Mouse (Mus musculus): ENCODE measurements around the gene Tuba3b. TPM values are rescaled to one million over a fixed set of nuclear protein-coding genes. Genes with fewer than 3 reads are reported as not detected.

The Tuba3b gene
- total and polyA plus RNA-seq, 3 experiments = not detected

DNA sequence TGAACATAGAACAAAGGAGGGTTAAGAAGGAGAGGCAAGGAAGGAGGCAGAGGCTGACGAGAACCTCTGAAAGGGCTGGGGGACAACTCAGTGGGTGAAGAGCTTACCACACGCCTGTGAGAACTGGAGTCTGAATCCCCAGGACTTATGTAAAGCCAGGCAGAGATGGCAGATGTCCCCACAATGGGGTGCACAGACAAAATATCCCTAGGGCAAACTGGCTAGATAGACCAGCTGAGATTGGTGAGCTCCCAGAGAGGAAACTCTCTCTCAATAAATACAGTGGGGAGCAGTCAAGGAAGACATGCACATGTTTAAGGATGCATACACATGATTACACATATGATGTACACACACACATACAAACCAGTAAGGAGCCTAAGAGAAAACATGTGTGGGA, 11.4 kb upstream of the Tuba3b start:
- DNase-seq (ENCODE audit: low spot score) (no peak), ATAC-seq (ENCODE audit: extremely low read depth, insufficient number of reproducible peaks, low FRiP score, poor library complexity, severe bottlenecking) (no peak)
- Histone ChIP-seq H3K27me3 (ENCODE audit: insufficient read depth, low read length) (no peaks in the 10 kb centered on the region), H3K9me3 (replicated peaks) (peaks cover 66% of the 10 kb centered on the region), H3K4me1 (ENCODE audit: insufficient read depth, low read depth, low read length) (no peaks in the 10 kb centered on the region), H3K36me3 (replicated peaks) (no peaks in the 10 kb centered on the region), H3K4me3 (ENCODE audit: low read depth, low read length) (no peak overlapping the region)
- TF ChIP-seq POLR2AphosphoS5 (IDR thresholded peaks at IDR 0.05; ENCODE audit: insufficient replicate concordance, low read depth, low read length) (no peak), GATA2 (IDR thresholded peaks at IDR 0.05; ENCODE audit: borderline replicate concordance, low read depth, low read length) (no peak), GATA1 (IDR thresholded peaks at IDR 0.05; ENCODE audit: borderline replicate concordance, low read length) (no peak), TAL1 (conservative IDR thresholded peaks at IDR 0.05; ENCODE audit: low read depth, low read length) (no peak), CTCF (IDR thresholded peaks at IDR 0.05; ENCODE audit: low read depth, low read length) (no peak)

DNA sequence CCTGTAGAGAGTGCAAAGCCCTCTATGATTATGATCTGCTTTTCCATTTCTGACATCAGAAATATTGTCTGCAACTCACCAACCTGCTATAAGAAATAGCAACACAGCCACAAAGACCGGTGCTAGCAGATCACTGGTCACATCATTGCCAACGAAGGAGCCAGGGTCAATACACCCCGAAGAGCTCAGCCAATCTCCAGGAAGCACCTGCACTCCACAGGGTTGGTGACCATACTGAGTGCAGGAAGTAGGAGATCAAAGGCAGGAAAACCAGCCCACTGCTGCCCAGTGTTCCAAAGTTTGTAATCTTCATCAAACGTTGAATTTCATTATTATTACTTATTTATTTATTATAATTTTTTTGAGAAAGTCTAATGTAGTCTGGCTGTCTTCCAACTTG, 10.9 kb upstream of the Tuba3b start:
- DNase-seq (ENCODE audit: low spot score) = no peak
- H3K36me3 ChIP-seq (replicated peaks) = no peaks in the 10 kb centered on the region
- TF ChIP-seq GATA2 (IDR thresholded peaks at IDR 0.05; ENCODE audit: borderline replicate concordance, low read depth, low read length) = no peak
- peaks cover 65% of the 10 kb centered on the region for H3K9me3 ChIP-seq (replicated peaks)
- H3K27me3 ChIP-seq (ENCODE audit: insufficient read depth, low read length) = no peaks in the 10 kb centered on the region
- no peak for ATAC-seq (ENCODE audit: extremely low read depth, insufficient number of reproducible peaks, low FRiP score, poor library complexity, severe bottlenecking)
- H3K4me3 ChIP-seq (ENCODE audit: low read depth, low read length) = no peak overlapping the region
- H3K4me1 ChIP-seq (ENCODE audit: insufficient read depth, low read depth, low read length) = no peaks in the 10 kb centered on the region

DNA sequence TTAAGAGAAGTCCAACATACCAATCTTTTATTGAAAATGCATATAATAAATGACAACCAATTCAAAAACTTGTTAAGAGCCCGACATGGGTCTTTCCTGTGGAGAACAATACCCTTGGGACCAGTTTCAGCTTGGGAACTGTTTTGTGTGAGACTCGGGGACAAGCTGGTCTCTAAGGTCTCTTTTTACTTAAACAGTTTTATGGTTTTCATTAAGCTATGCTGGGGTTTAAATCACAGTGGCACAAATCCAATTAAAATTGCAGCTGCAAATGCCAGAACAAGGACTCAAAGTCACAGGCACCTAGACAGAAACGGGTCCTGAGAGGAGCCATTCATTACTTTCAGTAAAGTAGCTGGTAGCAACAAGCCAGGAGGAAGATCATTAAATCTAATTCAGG, 10.4 kb upstream of the Tuba3b start:
- Histone ChIP-seq H3K27me3 (ENCODE audit: insufficient read depth, low read length) (no peaks in the 10 kb centered on the region), H3K4me1 (ENCODE audit: insufficient read depth, low read depth, low read length) (no peaks in the 10 kb centered on the region), H3K4me3 (ENCODE audit: low read depth, low read length) (no peak overlapping the region), H3K9me3 (replicated peaks) (peaks cover 65% of the 10 kb centered on the region), H3K36me3 (replicated peaks) (no peaks in the 10 kb centered on the region)
- no peak for DNase-seq (ENCODE audit: low spot score)
- no peak for ATAC-seq (ENCODE audit: extremely low read depth, insufficient number of reproducible peaks, low FRiP score, poor library complexity, severe bottlenecking)
- no peak for TF ChIP-seq TAL1 (conservative IDR thresholded peaks at IDR 0.05; ENCODE audit: low read depth, low read length)
- TF ChIP-seq GATA1 (IDR thresholded peaks at IDR 0.05; ENCODE audit: borderline replicate concordance, low read length) = no peak
- TF ChIP-seq GATA2 (IDR thresholded peaks at IDR 0.05; ENCODE audit: borderline replicate concordance, low read depth, low read length) = no peak
- no peak for TF ChIP-seq CTCF (IDR thresholded peaks at IDR 0.05; ENCODE audit: low read depth, low read length)
- TF ChIP-seq POLR2AphosphoS5 (IDR thresholded peaks at IDR 0.05; ENCODE audit: insufficient replicate concordance, low read depth, low read length) = no peak

DNA sequence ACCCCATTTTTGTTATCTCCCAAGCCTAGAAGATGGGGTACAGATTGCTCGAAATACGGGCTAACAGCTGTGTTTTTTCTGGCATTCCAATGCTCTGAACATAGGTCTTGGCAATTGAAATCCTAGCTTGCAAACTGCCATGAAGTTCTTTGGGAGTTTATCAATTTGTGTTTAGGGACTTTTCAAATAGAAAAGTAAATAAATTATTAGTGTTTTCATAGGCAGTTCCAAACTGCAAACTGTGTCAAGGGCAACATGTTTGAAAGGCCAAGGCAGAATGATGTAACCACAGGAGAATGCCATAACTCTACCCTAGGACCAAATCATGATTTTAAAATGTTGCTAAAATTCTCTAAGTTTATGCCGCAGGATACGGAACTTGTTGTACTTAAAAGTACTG, 7.8 kb upstream of the Tuba3b start:
- no peaks in the 10 kb centered on the region for H3K36me3 ChIP-seq (replicated peaks)
- no peak for DNase-seq (ENCODE audit: low spot score)
- TF ChIP-seq GATA2 (IDR thresholded peaks at IDR 0.05; ENCODE audit: borderline replicate concordance, low read depth, low read length) = no peak
- TF ChIP-seq CTCF (IDR thresholded peaks at IDR 0.05; ENCODE audit: low read depth, low read length) = no peak
- TF ChIP-seq TAL1 (conservative IDR thresholded peaks at IDR 0.05; ENCODE audit: low read depth, low read length) = no peak
- TF ChIP-seq GATA1 (IDR thresholded peaks at IDR 0.05; ENCODE audit: borderline replicate concordance, low read length) = no peak
- TF ChIP-seq POLR2AphosphoS5 (IDR thresholded peaks at IDR 0.05; ENCODE audit: insufficient replicate concordance, low read depth, low read length) = no peak
- no peak for ATAC-seq (ENCODE audit: extremely low read depth, insufficient number of reproducible peaks, low FRiP score, poor library complexity, severe bottlenecking)
- peaks cover 65% of the 10 kb centered on the region for H3K9me3 ChIP-seq (replicated peaks)
- H3K27me3 ChIP-seq (ENCODE audit: insufficient read depth, low read length) = no peaks in the 10 kb centered on the region
- H3K4me1 ChIP-seq (ENCODE audit: insufficient read depth, low read depth, low read length) = no peaks in the 10 kb centered on the region
- no peak overlapping the region for H3K4me3 ChIP-seq (ENCODE audit: low read depth, low read length)

DNA sequence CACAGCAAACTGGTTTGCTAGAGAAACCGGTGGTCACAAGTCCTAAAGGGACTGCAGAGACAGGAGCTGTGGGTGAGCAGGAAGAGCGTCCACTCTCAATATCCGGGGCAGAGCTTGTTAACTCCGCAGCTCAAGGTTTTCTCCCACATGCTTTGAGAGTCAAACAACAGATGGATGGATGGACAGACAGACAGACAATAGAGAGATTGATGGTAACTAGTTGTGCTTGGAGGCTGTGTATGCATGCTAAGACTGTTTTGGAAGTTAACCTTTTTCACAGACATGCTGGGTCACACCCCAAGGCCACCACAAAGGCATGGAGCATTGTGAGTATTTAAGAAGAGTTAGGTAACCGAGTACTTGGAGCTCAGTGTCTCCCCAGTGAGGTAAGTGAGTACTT, 6.9 kb upstream of the Tuba3b start:
- no peaks in the 10 kb centered on the region for H3K4me1 ChIP-seq (ENCODE audit: insufficient read depth, low read depth, low read length)
- H3K36me3 ChIP-seq (replicated peaks) = no peaks in the 10 kb centered on the region
- no peak overlapping the region for H3K4me3 ChIP-seq (ENCODE audit: low read depth, low read length)
- no peaks in the 10 kb centered on the region for H3K27me3 ChIP-seq (ENCODE audit: insufficient read depth, low read length)
- TF ChIP-seq CTCF (IDR thresholded peaks at IDR 0.05; ENCODE audit: low read depth, low read length) (no peak), GATA2 (IDR thresholded peaks at IDR 0.05; ENCODE audit: borderline replicate concordance, low read depth, low read length) (no peak), TAL1 (conservative IDR thresholded peaks at IDR 0.05; ENCODE audit: low read depth, low read length) (no peak), POLR2AphosphoS5 (IDR thresholded peaks at IDR 0.05; ENCODE audit: insufficient replicate concordance, low read depth, low read length) (no peak), GATA1 (IDR thresholded peaks at IDR 0.05; ENCODE audit: borderline replicate concordance, low read length) (no peak)
- ATAC-seq (ENCODE audit: extremely low read depth, insufficient number of reproducible peaks, low FRiP score, poor library complexity, severe bottlenecking) (no peak), DNase-seq (ENCODE audit: low spot score) (no peak)
- peaks cover 63% of the 10 kb centered on the region for H3K9me3 ChIP-seq (replicated peaks)

DNA sequence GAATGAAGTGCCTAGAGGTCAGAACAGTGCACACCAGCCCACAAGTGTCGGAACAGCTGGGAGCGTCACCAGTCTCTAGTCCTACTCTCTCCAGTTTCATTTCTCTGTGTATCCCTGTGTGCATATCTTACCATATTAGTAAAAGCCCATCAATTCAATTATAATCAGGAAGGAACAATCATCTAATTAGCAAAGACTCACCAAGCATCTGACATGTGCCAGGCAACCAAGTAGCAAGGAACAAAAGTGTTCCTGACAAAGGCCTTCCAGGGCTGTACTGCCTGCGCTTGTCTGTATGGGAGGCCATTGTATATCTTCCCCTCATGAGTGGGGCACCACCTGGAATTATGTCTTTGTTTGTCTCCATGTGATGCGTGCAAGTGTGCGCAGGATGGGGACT, 4.7 kb upstream of the Tuba3b start:
- no peaks in the 10 kb centered on the region for H3K27me3 ChIP-seq (ENCODE audit: insufficient read depth, low read length)
- H3K4me3 ChIP-seq (ENCODE audit: low read depth, low read length) = no peak overlapping the region
- no peak for ATAC-seq (ENCODE audit: extremely low read depth, insufficient number of reproducible peaks, low FRiP score, poor library complexity, severe bottlenecking)
- H3K36me3 ChIP-seq (replicated peaks) = no peaks in the 10 kb centered on the region
- H3K4me1 ChIP-seq (ENCODE audit: insufficient read depth, low read depth, low read length) = no peaks in the 10 kb centered on the region
- no peak for TF ChIP-seq GATA2 (IDR thresholded peaks at IDR 0.05; ENCODE audit: borderline replicate concordance, low read depth, low read length)
- TF ChIP-seq POLR2AphosphoS5 (IDR thresholded peaks at IDR 0.05; ENCODE audit: insufficient replicate concordance, low read depth, low read length) = no peak
- TF ChIP-seq CTCF (IDR thresholded peaks at IDR 0.05; ENCODE audit: low read depth, low read length) = no peak
- TF ChIP-seq TAL1 (conservative IDR thresholded peaks at IDR 0.05; ENCODE audit: low read depth, low read length) = no peak
- TF ChIP-seq GATA1 (IDR thresholded peaks at IDR 0.05; ENCODE audit: borderline replicate concordance, low read length) = no peak
- DNase-seq (ENCODE audit: low spot score) = no peak
- peaks cover 74% of the 10 kb centered on the region for H3K9me3 ChIP-seq (replicated peaks)

DNA sequence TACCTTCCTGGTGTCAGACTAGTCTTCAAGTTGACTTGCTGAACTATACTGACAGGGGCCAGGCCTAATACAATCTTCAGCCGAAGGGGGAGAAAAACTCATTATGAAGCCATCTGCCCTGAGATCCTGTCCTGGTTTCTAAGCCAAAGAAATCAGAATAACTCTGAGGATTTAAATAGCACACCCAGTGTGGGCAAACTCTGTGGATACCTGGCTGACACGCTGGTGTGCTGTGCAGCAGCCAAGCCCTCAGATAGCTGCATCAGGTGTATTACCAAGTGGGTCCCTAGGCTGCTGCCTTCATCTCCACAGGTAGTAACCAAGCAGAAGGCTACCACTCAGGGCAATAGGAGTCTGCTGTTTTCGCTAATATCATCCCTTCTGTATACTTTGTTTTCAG, 2.9 kb upstream of the Tuba3b start:
- H3K36me3 ChIP-seq (replicated peaks) = no peaks in the 10 kb centered on the region
- no peak for ATAC-seq (ENCODE audit: extremely low read depth, insufficient number of reproducible peaks, low FRiP score, poor library complexity, severe bottlenecking)
- DNase-seq (ENCODE audit: low spot score) = no peak
- no peaks in the 10 kb centered on the region for H3K27me3 ChIP-seq (ENCODE audit: insufficient read depth, low read length)
- peaks cover 68% of the 10 kb centered on the region for H3K9me3 ChIP-seq (replicated peaks)
- H3K4me1 ChIP-seq (ENCODE audit: insufficient read depth, low read depth, low read length) = no peaks in the 10 kb centered on the region
- no peak for TF ChIP-seq GATA1 (IDR thresholded peaks at IDR 0.05; ENCODE audit: borderline replicate concordance, low read length)
- no peak for TF ChIP-seq TAL1 (conservative IDR thresholded peaks at IDR 0.05; ENCODE audit: low read depth, low read length)
- TF ChIP-seq CTCF (IDR thresholded peaks at IDR 0.05; ENCODE audit: low read depth, low read length) = no peak
- TF ChIP-seq POLR2AphosphoS5 (IDR thresholded peaks at IDR 0.05; ENCODE audit: insufficient replicate concordance, low read depth, low read length) = no peak
- no peak overlapping the region for H3K4me3 ChIP-seq (ENCODE audit: low read depth, low read length)
